Mouse (Mus musculus) intestine, embryonic 16.5 days (tissue): ENCODE measurements around the gene Pacsin3. TPM values are rescaled to one million over a fixed set of nuclear protein-coding genes. Genes with fewer than 3 reads are reported as not detected.

ENCODE experiments used
- ATAC-seq: fragments of 200-750 bp; cut with Nextera tagmentation; 2 replicates; pipeline ENCODE4 v1.8.0; 2017; ENCODE audit warnings: moderate TSS enrichment, moderate library complexity
- H3K27ac ChIP-seq: fragments of 300-500 bp; sonication (generic); 2 replicates; pipeline ENCODE4 v1.5.1; 2014; ENCODE audit warnings: mild to moderate bottlenecking, low read length
- H3K27me3 ChIP-seq: fragments of 300-500 bp; sonication (generic); replicated peaks from 2 replicates; pipeline ENCODE4 v1.6.1; 2014; ENCODE audit warnings: low read length, control low read depth, mixed read lengths; ENCODE audit not compliant: control insufficient read depth, insufficient read depth
- H3K36me3 ChIP-seq: fragments of 300-500 bp; sonication (generic); 2 replicates; pipeline ENCODE4 v1.6.1; 2014; ENCODE audit warnings: low read length, control low read depth; ENCODE audit not compliant: control insufficient read depth, insufficient read depth
- H3K4me1 ChIP-seq: fragments of 300-500 bp; sonication (generic); 2 replicates; pipeline ENCODE4 v1.6.1; 2014; ENCODE audit warnings: low read length, control low read depth, mixed read lengths; ENCODE audit not compliant: control insufficient read depth, insufficient read depth
- H3K4me2 ChIP-seq: fragments of 300-500 bp; sonication (generic); 2 replicates; pipeline ENCODE4 v1.6.1; 2014; ENCODE audit warnings: low read depth, low read length, control low read depth
- H3K4me3 ChIP-seq: fragments of 300-500 bp; sonication (generic); 2 replicates; pipeline ENCODE4 v1.5.1; 2014; ENCODE audit warnings: mild to moderate bottlenecking, low read length
- H3K9ac ChIP-seq: fragments of 300-500 bp; sonication (generic); 2 replicates; pipeline ENCODE4 v1.6.1; 2014; ENCODE audit warnings: low read depth, low read length
- H3K9me3 ChIP-seq: fragments of 300-500 bp; sonication (generic); 2 replicates; pipeline ENCODE4 v1.6.1; 2016; ENCODE audit warnings: low read length, control low read depth; ENCODE audit not compliant: control insufficient read depth
- WGBS: fragments of 180-500 bp; shearing (Covaris S2); extraction: QIAGEN DNeasy Blood & Tissue Kit; methylation state at CpG from one replicate; pipeline ENCODE4 v1.1.7; 2014; 5-methylcytosine and 5-hydroxymethylcytosine counted together
- polyA plus RNA-seq: library from polyadenylated mRNA; unstranded; fragments of >200 nt; fragmentation: Nextera tagmentation; extraction: Ambion mirVana; gene quantifications from 2 replicates; pipeline ENCODE4 v1.2.1, GENCODE M21; 2015

Gene Pacsin3
- polyA plus RNA-seq, 1 experiment from 2014 or later = 21.0 TPM

DNA sequence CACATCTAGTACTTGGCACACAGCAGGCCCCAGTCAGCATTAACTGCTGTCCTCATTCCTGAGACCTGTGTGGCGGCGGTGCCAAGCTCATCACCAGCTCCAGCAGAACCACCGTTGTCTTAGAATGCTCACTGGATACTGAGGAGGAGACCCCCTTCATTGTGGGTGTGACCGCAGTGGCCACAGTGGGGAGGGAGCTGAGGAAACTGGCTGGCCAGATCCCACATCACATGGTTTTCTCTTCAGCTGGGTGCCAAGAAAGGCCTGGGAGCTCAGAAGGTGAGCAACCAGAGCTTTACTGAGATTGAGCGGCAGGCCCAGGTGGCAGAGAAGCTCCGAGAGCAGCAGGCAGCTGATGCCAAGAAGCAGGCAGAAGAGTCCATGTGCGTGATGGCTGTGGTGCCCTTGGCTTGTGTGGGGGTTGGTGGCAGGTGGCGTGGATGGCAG lies 14.0 kb downstream of the Pacsin3 start:
- H3K27me3 ChIP-seq = no peaks in the 10 kb centered on the region
- ATAC-seq = no peak
- H3K9me3 ChIP-seq = no peaks in the 10 kb centered on the region
- no peak overlapping the region for H3K4me3 ChIP-seq
- no peak overlapping the region for H3K4me2 ChIP-seq
- WGBS = 92% methylated on average over 8 of the region's 8 CpGs
- peaks cover 6% of the 10 kb centered on the region; the same call in 1 of the 2 replicates for H3K4me1 ChIP-seq
- H3K27ac ChIP-seq = no peak overlapping the region
- no peak overlapping the region for H3K9ac ChIP-seq
- peaks cover 30% of the 10 kb centered on the region for H3K36me3 ChIP-seq

- peaks cover 17% of the 10 kb centered on the region for H3K4me1 ChIP-seq
These were observed 23.1 kb downstream of the Pacsin3 start for GRCm38 (mm10) chr2:91278749-91279371.

DNA sequence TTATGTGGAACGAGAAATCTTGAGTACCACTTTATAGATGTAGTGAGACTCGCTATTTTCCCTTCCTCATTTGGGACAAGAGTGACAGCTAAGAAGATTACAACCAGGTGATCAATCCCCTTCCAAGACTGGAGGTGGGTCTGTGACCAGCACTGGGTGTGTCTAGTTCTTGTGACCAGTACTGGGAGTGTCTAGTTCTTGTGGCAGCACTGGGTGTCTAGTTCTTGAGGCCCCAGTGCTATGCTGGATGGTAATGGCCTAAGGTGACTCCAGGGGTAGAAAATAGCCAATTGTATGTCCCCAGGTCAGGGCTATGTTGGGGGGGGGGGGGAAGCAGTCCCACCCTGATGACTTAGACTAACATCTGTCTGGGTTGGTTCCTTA lies 23.6 kb downstream of the Pacsin3 start:
- H3K36me3 ChIP-seq = peaks cover 12% of the 10 kb centered on the region
- H3K4me2 ChIP-seq = peak overlapping the region; percentile 16; the same call in 1 of the 2 replicates
- H3K4me3 ChIP-seq = no peak overlapping the region
- H3K4me1 ChIP-seq = peaks cover 22% of the 10 kb centered on the region
- peak overlapping the region; percentile 18; the same call in 1 of the 2 replicates for H3K27ac ChIP-seq
- H3K9ac ChIP-seq = no peak overlapping the region
- no peaks in the 10 kb centered on the region for H3K27me3 ChIP-seq
- whole genome bisulfite sequencing = 50% methylated on average over 2 of the region's 2 CpGs
- peak; percentile 66 for ATAC-seq
- no peaks in the 10 kb centered on the region for H3K9me3 ChIP-seq

More at GRCm38 (mm10) chr2:91278749-91279371, 23.1 kb downstream of the Pacsin3 start:
- peak; percentile 65 for ATAC-seq
- Histone ChIP-seq H3K36me3 (peaks cover 15% of the 10 kb centered on the region), H3K27ac (peak overlapping the region; percentile 18; the same call in 1 of the 2 replicates), H3K4me3 (no peak overlapping the region), H3K9me3 (no peaks in the 10 kb centered on the region), H3K4me2 (peak overlapping the region; percentile 16; the same call in 1 of the 2 replicates), H3K9ac (no peak overlapping the region), H3K27me3 (no peaks in the 10 kb centered on the region)
- WGBS = 36% methylated on average over 10 of the region's 10 CpGs

DNA sequence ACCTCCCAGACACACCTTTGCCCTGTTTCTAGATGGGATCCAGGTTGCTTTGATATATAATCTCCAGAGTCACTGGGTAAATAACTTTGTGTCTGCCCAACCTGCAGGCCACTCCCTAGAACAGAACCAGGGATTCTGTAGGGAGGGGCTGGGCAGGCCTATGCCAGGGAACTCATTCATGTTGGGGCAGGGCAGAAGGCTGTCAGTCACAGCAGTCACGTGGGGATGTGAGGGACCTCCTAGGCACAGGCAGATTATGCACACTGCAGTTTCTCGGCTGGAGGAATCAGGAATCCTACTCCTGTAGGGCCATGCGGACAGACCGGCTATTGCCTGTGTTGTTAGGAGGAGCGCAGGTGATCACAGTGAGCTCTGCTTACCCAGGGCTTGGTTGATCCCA lies 25.6 kb downstream of the Pacsin3 start:
- peaks cover 28% of the 10 kb centered on the region for H3K4me1 ChIP-seq
- no peaks in the 10 kb centered on the region for H3K36me3 ChIP-seq
- peak overlapping the region; percentile 19; the same call in 1 of the 2 replicates for H3K9ac ChIP-seq
- 46% methylated on average over 5 of the region's 5 CpGs for WGBS
- H3K27ac ChIP-seq = peak overlapping the region; percentile 65
- no peak overlapping the region for H3K4me2 ChIP-seq
- no peak overlapping the region for H3K4me3 ChIP-seq
- ATAC-seq = peak; percentile 89
- H3K9me3 ChIP-seq = no peaks in the 10 kb centered on the region
- no peaks in the 10 kb centered on the region for H3K27me3 ChIP-seq

DNA sequence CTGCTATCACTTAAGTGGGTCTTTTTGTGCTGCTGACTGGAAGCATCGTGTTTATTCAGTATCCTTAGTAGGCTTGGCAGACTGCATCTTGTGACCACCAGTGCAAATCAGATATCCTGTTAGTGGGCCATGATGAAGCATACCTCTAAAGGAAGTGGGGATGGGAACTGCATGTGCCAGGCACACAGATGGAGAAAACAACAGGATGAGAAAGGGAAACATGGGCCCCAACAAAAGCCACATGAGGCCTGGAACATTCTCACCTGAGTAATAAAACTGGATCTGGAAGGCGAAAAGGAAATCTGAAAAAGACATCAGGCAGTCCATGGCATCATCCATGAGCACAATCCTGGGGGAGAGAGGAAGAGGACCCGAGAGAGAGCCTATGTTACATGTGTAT lies 28.2 kb downstream of the Pacsin3 start:
- Histone ChIP-seq H3K27me3 (no peaks in the 10 kb centered on the region), H3K4me2 (no peak overlapping the region), H3K9me3 (no peaks in the 10 kb centered on the region), H3K36me3 (no peaks in the 10 kb centered on the region), H3K9ac (peak overlapping the region; percentile 30; the same call in 1 of the 2 replicates), H3K4me3 (no peak overlapping the region), H3K4me1 (peaks cover 30% of the 10 kb centered on the region), H3K27ac (no peak overlapping the region)
- 69% methylated on average over 3 of the region's 3 CpGs for WGBS
- no peak for ATAC-seq

- Histone ChIP-seq H3K36me3 (no peaks in the 10 kb centered on the region), H3K27ac (peak overlapping the region; percentile 38; the same call in 1 of the 2 replicates), H3K9ac (peak overlapping the region; percentile 30; the same call in 1 of the 2 replicates), H3K9me3 (no peaks in the 10 kb centered on the region), H3K4me1 (peaks cover 26% of the 10 kb centered on the region), H3K4me3 (no peak overlapping the region), H3K27me3 (no peaks in the 10 kb centered on the region), H3K4me2 (no peak overlapping the region)
- 58% methylated on average over 13 of the region's 13 CpGs for WGBS
- ATAC-seq = no peak
These were observed 28.8 kb downstream of the Pacsin3 start for GRCm38 (mm10) chr2:91284375-91285199.

DNA sequence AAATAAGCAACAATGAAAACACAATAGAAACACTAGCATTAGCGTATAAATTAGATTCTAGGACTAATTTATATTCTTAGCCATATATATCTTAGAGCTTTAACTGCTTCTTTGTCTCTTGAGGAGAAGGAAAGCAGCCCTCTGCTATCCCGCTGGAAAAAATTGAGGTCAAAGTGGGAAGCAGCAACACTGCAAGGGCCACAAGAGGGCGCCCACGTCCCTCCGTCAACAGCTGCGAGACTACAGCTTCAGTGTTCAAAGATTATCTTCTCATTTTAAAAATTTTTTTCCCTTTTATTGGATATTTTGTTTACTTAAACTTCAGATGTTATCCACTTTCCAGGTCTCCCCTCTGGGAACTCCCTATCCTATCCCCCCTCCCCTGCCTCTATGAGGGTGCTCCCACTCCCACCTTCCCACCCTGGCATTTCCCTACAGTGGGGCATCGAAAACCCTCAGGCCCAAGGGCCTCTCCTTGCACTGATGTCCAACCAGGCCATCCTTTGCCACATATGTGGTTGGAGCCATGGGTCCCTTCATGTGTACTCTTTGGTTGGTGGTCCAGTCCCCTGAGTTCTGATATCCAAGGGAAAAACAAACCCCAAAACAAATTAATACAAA lies 30.2 kb downstream of the Pacsin3 start:
- Histone ChIP-seq H3K9me3 (no peaks in the 10 kb centered on the region), H3K27ac (no peak overlapping the region), H3K4me2 (no peak overlapping the region), H3K36me3 (no peaks in the 10 kb centered on the region), H3K4me3 (no peak overlapping the region), H3K27me3 (no peaks in the 10 kb centered on the region), H3K9ac (no peak overlapping the region), H3K4me1 (peaks cover 26% of the 10 kb centered on the region)
- no peak for ATAC-seq
- 14% methylated on average over 7 of the region's 7 CpGs for WGBS

- H3K27me3 ChIP-seq = no peaks in the 10 kb centered on the region
- peak; percentile 71 for ATAC-seq
- H3K27ac ChIP-seq = peak overlapping the region; percentile 54
- WGBS = 47% methylated on average over 6 of the region's 6 CpGs
- H3K4me2 ChIP-seq = no peak overlapping the region
- H3K4me3 ChIP-seq = no peak overlapping the region
- no peaks in the 10 kb centered on the region for H3K9me3 ChIP-seq
- H3K36me3 ChIP-seq = no peaks in the 10 kb centered on the region
- H3K9ac ChIP-seq = no peak overlapping the region
- H3K4me1 ChIP-seq = peaks cover 19% of the 10 kb centered on the region
These were observed 31.8 kb downstream of the Pacsin3 start for GRCm38 (mm10) chr2:91287563-91287962.
